Mouse (Mus musculus): ENCODE measurements around the gene Kif15. TPM values are rescaled to one million over a fixed set of nuclear protein-coding genes. Genes with fewer than 3 reads are reported as not detected.

The Kif15 gene
- polyA plus RNA-seq, 1 experiment from 2014 or later = 72.0 TPM

DNA sequence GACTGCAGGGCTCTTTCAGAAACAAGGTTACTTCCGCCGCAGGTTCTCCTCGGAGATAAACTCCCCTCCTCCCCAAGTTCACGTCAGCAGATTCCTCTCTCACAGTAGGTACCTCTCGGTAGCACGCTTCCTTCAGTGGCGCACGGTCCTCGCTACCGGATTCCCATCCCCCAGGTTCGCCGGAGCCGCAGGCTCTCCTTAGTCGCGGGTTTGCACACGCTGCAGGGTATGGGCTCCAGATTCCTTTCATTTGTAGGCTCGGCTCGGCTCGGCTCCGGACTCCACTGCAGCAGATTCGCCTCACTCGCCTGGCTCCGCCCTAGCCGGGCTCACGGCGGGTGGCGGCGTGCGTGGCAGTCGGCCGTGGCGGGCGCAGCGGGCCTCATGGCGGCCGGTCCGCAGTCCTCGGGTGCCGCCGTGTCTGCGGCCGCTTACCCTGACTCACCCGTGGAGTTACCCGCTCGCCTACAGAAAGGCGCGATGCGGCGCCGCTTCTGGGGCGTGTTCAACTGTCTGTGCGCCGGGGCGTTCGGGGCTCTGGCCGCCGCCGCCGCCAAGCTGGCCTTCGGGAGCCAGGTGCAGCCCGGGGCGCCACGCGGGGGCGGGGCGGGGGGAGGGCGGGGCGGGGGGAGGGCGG, 70.3 kb downstream of the Kif15 start, which contains the start of gene Tmem42:
Gene Tmem42 (plus strand): TSS at position 332 of the 637 bp plus-strand sequence.
- under 1% methylated on average over 57 of the region's 69 CpGs for WGBS
- peaks cover 24% of the 10 kb centered on the region for H3K36me3 ChIP-seq
- peak within 1 kb of the TSS; percentile 78 for H3K4me3 ChIP-seq
- peak; percentile 98 for ATAC-seq (ENCODE audit: borderline replicate concordance, extremely low read depth, low FRiP score, low TSS enrichment)
- peak within 1 kb of the TSS; percentile 70 for H3K9ac ChIP-seq
- no peaks in the 10 kb centered on the region for H3K27me3 ChIP-seq
- peak within 1 kb of the TSS; percentile 87 for H3K4me2 ChIP-seq
- H3K27ac ChIP-seq = peak within 1 kb of the TSS; percentile 95
- peaks cover 12% of the 10 kb centered on the region for H3K4me1 ChIP-seq
- H3K9me3 ChIP-seq = no peaks in the 10 kb centered on the region

GRCm38 (mm10) chr9:123021636-123022379, 71.0 kb downstream of the Kif15 start:
- Histone ChIP-seq H3K4me3 (peak overlapping the region; percentile 78), H3K9me3 (no peaks in the 10 kb centered on the region), H3K36me3 (peaks cover 17% of the 10 kb centered on the region), H3K4me2 (peak overlapping the region; percentile 87), H3K27me3 (no peaks in the 10 kb centered on the region), H3K9ac (no peak overlapping the region; the same call in 1 of the 2 replicates), H3K27ac (no peak overlapping the region), H3K4me1 (peaks cover 12% of the 10 kb centered on the region)
- WGBS = 33% methylated on average over 16 of the region's 24 CpGs
- ATAC-seq (ENCODE audit: borderline replicate concordance, extremely low read depth, low FRiP score, low TSS enrichment) = 0 out of 2 replicates have a peak, but pooled peaks have one; percentile 2

DNA sequence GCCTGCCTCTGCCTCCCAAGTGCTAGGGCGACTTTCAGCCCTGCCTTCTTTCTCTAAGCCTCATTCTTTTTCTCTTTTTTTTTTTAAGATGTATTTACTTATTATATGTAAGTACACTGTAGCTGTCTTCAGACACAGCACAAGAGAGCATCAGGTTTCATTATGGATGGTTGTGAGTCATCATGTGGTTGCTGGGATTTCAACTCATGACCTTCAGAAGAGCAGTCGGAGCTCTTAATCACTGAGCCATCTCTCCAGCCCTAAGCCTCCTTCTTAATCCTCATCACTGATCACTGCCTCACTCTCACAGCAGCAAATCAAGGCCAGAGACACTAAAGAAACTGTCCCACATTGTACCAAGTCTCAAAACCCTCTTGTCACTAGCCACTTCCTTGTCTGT, 73.4 kb downstream of the Kif15 start:
- Histone ChIP-seq H3K9ac (no peak overlapping the region), H3K36me3 (no peaks in the 10 kb centered on the region), H3K4me3 (no peak overlapping the region), H3K27ac (no peak overlapping the region), H3K9me3 (no peaks in the 10 kb centered on the region), H3K4me1 (peaks cover 11% of the 10 kb centered on the region), H3K27me3 (no peaks in the 10 kb centered on the region), H3K4me2 (no peak overlapping the region)
- no peak for ATAC-seq (ENCODE audit: borderline replicate concordance, extremely low read depth, low FRiP score, low TSS enrichment)
- 79% methylated on average over 2 of the region's 2 CpGs for WGBS

DNA sequence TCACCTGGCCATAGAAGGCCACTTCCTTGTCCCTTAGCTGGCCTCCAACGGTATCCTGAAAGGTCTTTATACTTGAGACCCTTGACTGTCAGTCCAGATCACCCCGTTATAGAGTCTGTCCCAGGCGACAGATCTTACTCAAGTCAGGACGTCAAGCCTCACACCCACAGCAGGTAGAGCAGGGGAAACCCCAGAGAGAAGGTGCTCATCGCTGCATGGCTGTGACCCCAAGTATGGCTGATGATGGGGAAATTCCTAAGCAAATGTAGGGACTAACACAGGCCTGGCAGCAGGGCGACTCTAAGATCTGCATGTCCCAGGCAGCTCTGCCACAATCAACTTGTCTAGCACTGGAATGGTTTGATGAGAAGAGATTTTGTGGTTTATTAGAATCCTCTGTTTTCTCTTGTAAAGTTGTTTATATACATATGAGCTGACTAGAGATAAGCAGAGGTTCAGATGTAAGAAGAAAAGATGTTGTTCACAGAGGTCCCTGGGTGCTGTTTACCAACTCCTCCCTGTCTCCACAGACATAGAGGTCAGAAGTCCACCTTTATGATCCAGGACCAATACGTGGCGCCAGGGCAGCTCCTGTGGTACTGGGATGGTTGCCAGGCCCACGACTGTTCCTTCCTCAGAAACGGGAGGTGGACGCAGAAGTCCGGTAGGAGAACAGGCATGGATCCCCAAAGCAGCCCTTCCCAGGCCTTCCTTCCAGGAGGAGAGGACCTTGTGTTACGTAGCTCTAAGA, 80.8 kb downstream of the Kif15 start:
- 65% methylated on average over 13 of the region's 13 CpGs for WGBS
- H3K4me3 ChIP-seq = no peak overlapping the region
- no peaks in the 10 kb centered on the region for H3K9me3 ChIP-seq
- no peak overlapping the region for H3K9ac ChIP-seq
- H3K27me3 ChIP-seq = no peaks in the 10 kb centered on the region
- H3K4me1 ChIP-seq = no peaks in the 10 kb centered on the region
- ATAC-seq (ENCODE audit: borderline replicate concordance, extremely low read depth, low FRiP score, low TSS enrichment) = no peak
- no peak overlapping the region for H3K27ac ChIP-seq
- H3K36me3 ChIP-seq = no peaks in the 10 kb centered on the region
- no peak overlapping the region for H3K4me2 ChIP-seq

DNA sequence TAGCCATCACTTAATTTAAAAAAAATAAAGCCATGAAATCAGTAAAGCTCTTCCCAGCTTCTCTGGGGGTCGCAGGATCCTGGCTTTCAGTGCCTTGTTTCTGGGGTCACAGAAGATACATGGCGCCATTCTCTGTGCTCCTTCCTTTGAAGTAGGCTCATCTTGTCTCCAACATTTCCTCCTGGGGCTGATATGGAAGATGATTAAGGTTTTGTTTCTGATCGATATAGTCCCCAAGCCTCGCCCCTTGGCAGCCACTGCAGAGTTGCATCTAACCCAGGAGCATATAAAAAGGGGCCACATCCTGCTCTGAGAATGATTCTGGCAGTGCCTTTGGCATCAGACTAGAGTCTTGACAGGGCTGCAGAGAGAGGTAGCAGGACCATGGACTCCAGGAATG, 83.6 kb downstream of the Kif15 start, which contains the start of gene Tgm4:
Gene Tgm4 (plus strand): TSS at position 301 of the 400 bp plus-strand sequence.
- Histone ChIP-seq H3K9me3 (no peaks in the 10 kb centered on the region), H3K4me2 (no peak within 1 kb of the TSS), H3K4me1 (no peaks in the 10 kb centered on the region), H3K27ac (no peak within 1 kb of the TSS), H3K27me3 (no peaks in the 10 kb centered on the region), H3K9ac (no peak within 1 kb of the TSS), H3K4me3 (no peak within 1 kb of the TSS), H3K36me3 (no peaks in the 10 kb centered on the region)
- WGBS = 68% methylated on average over 4 of the region's 4 CpGs
- ATAC-seq (ENCODE audit: borderline replicate concordance, extremely low read depth, low FRiP score, low TSS enrichment) = no peak

GRCm38 (mm10) chr9:123047665-123048064, 96.8 kb downstream of the Kif15 start:
- Histone ChIP-seq H3K9me3 (no peaks in the 10 kb centered on the region), H3K27me3 (no peaks in the 10 kb centered on the region), H3K4me3 (no peak overlapping the region), H3K9ac (no peak overlapping the region), H3K4me1 (no peaks in the 10 kb centered on the region), H3K4me2 (no peak overlapping the region), H3K27ac (no peak overlapping the region), H3K36me3 (no peaks in the 10 kb centered on the region)
- 80% methylated on average over 1 of the region's 1 CpGs for WGBS
- ATAC-seq (ENCODE audit: borderline replicate concordance, extremely low read depth, low FRiP score, low TSS enrichment) = no peak

DNA sequence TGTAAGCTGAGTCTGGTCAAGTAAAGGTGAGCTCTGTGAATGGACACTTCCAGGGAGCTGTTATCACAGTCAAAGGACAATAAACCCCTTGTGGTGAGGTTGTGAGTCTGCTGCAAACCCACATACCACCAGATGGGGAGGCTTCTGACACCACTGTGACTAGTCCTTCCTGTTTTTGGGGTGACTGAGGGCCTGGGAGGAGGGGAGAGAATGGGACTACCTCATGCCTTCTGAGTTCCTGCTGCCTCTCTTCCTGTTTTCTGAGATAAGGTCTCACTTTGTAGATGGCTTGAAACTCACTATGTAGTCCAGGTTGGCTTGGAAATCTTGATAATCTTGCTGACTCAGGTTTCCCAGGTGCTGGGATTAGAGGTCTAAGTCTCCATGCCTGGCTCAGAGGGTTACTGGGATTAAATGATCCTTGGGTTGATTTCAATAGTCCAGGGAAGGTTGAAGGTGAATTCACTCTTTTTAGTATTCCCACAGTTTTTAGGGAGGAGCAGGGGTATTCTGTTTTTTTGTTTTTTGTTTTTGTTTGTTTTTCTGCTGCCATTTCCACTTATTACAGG, 108.0 kb downstream of the Kif15 start:
- Histone ChIP-seq H3K4me3 (no peak overlapping the region), H3K27me3 (no peaks in the 10 kb centered on the region), H3K4me2 (no peak overlapping the region), H3K9ac (no peak overlapping the region), H3K9me3 (no peaks in the 10 kb centered on the region), H3K36me3 (no peaks in the 10 kb centered on the region), H3K27ac (no peak overlapping the region), H3K4me1 (no peaks in the 10 kb centered on the region)
- no peak for ATAC-seq (ENCODE audit: borderline replicate concordance, extremely low read depth, low FRiP score, low TSS enrichment)

DNA sequence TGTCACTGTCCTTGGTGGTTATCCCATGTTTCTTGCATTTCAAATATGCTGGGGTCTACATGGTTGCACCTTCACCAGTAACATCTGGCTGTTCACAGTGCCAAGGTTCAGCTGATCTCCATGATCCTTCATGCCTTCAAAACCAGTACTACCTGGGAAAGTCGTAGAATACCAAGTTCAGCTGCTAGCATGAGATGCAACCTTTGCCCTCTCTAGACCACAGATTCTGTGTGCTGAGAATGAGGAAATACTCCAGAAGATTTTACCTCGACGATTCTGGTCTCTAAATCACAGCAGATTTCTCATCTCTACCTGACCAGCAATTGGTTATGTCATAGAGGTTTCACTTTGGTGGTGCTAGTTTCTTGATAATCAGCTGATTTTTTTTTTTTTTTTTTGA, 109.3 kb downstream of the Kif15 start:
- WGBS = 72% methylated on average over 3 of the region's 3 CpGs
- ATAC-seq (ENCODE audit: borderline replicate concordance, extremely low read depth, low FRiP score, low TSS enrichment) = no peak
- no peaks in the 10 kb centered on the region for H3K4me1 ChIP-seq
- no peaks in the 10 kb centered on the region for H3K27me3 ChIP-seq
- H3K36me3 ChIP-seq = no peaks in the 10 kb centered on the region
- H3K4me3 ChIP-seq = no peak overlapping the region
- no peak overlapping the region for H3K27ac ChIP-seq
- H3K4me2 ChIP-seq = no peak overlapping the region
- no peak overlapping the region for H3K9ac ChIP-seq
- no peaks in the 10 kb centered on the region for H3K9me3 ChIP-seq

Other genes with a start within 250 kb of the Kif15 start
- gene Topaz1, start 203.7 kb upstream of the Kif15 start, polyA plus RNA-seq (2015; fragmentation: Nextera tagmentation; extraction: Ambion mirVana) = 0.04 and 0.05 TPM in 2 replicates
- gene Tcaim, start 145.5 kb upstream of the Kif15 start, polyA plus RNA-seq (2015; fragmentation: Nextera tagmentation; extraction: Ambion mirVana) = 5.9 and 6.2 TPM in 2 replicates
- 0.38 and 1.1 TPM in 2 replicates for gene Gm35549, start 107.0 kb upstream of the Kif15 start, polyA plus RNA-seq (2015; fragmentation: Nextera tagmentation; extraction: Ambion mirVana)
- gene Zfp445, start 85.0 kb upstream of the Kif15 start, polyA plus RNA-seq (2015; fragmentation: Nextera tagmentation; extraction: Ambion mirVana) = 65.6 and 67.1 TPM in 2 replicates
- 3.5 and 4.7 TPM in 2 replicates for gene Zkscan7, start 65.4 kb upstream of the Kif15 start, polyA plus RNA-seq (2015; fragmentation: Nextera tagmentation; extraction: Ambion mirVana)
- 21.3 and 23.0 TPM in 2 replicates for gene Zfp105, start 28.0 kb upstream of the Kif15 start, polyA plus RNA-seq (2015; fragmentation: Nextera tagmentation; extraction: Ambion mirVana)
- 28.9 and 31.6 TPM in 2 replicates for gene 1110059G10Rik, start within 50 bp of the Kif15 start, polyA plus RNA-seq (2015; fragmentation: Nextera tagmentation; extraction: Ambion mirVana)
- gene Tmem42, start 70.3 kb downstream of the Kif15 start, polyA plus RNA-seq (2015; fragmentation: Nextera tagmentation; extraction: Ambion mirVana) = 19.3 and 21.4 TPM in 2 replicates
- 0.27 and 0.40 TPM in 2 replicates for gene Tgm4, start 83.7 kb downstream of the Kif15 start, polyA plus RNA-seq (2015; fragmentation: Nextera tagmentation; extraction: Ambion mirVana)
- 70.2 and 73.1 TPM in 2 replicates for gene Zdhhc3, start 162.2 kb downstream of the Kif15 start, polyA plus RNA-seq (2015; fragmentation: Nextera tagmentation; extraction: Ambion mirVana)
- gene Exosc7, start 162.2 kb downstream of the Kif15 start, polyA plus RNA-seq (2015; fragmentation: Nextera tagmentation; extraction: Ambion mirVana) = 117 and 124 TPM in 2 replicates
- gene Clec3b, start 199.9 kb downstream of the Kif15 start, polyA plus RNA-seq (2015; fragmentation: Nextera tagmentation; extraction: Ambion mirVana) = 1.7 and 3.1 TPM in 2 replicates

All from lung, embryonic 15.5 days (tissue).